Mouse (Mus musculus): ENCODE measurements around the gene Ghdc.

- no peak for TF ChIP-seq GATA1 (IDR thresholded peaks at IDR 0.05; ENCODE audit: borderline replicate concordance, low read length)
- TF ChIP-seq FLI1 (IDR thresholded peaks at IDR 0.05; ENCODE audit: low read length) = no peak
These were observed 29.4 kb downstream of the Ghdc start for GRCm38 (mm10) chr11:100741348-100741747.

Measured in megakaryocyte, embryonic 14.5 days (primary cell).